Mouse (Mus musculus) forebrain, postnatal 0 days (tissue): Measurements from ENCODE around the gene Dpp6. TPM values are rescaled to one million over a fixed set of nuclear protein-coding genes. Genes with fewer than 3 reads are reported as not detected.

ENCODE experiments used
- ATAC-seq: fragments of 200-750 bp; cut with Nextera tagmentation; 2 replicates; pipeline ENCODE4 v1.8.0; 2017; ENCODE audit warnings: mild to moderate bottlenecking, moderate library complexity
- DNase-seq: peaks from one replicate; pipeline ENCODE4 v3.0.0-alpha.2; 2015
- H3K27ac ChIP-seq: fragments of 300-500 bp; sonication (generic); 2 replicates; pipeline ENCODE4 v1.5.1; 2014; ENCODE audit warnings: low read depth, mild to moderate bottlenecking, antibody characterized with exemption, low read length, moderate library complexity, mixed read lengths
- H3K27me3 ChIP-seq: fragments of 300-500 bp; sonication (generic); 2 replicates; pipeline ENCODE4 v1.6.1; 2014; ENCODE audit warnings: mild to moderate bottlenecking, low read length, mixed read lengths; ENCODE audit not compliant: insufficient read depth
- H3K36me3 ChIP-seq: fragments of 300-500 bp; sonication (generic); 2 replicates; pipeline ENCODE4 v1.6.1; 2014; ENCODE audit warnings: mild to moderate bottlenecking, moderate library complexity; ENCODE audit not compliant: insufficient read depth
- H3K4me1 ChIP-seq: fragments of 300-500 bp; sonication (generic); 2 replicates; pipeline ENCODE4 v1.6.1; 2014; ENCODE audit warnings: antibody characterized with exemption; ENCODE audit not compliant: insufficient read depth
- H3K4me2 ChIP-seq: fragments of 300-500 bp; sonication (generic); 2 replicates; pipeline ENCODE4 v1.6.1; 2014; ENCODE audit warnings: low read depth, mild to moderate bottlenecking, moderate library complexity
- H3K4me3 ChIP-seq: fragments of 300-500 bp; sonication (generic); 2 replicates; pipeline ENCODE4 v1.5.1; 2014; ENCODE audit warnings: low read depth, low read length, mixed read lengths
- H3K9ac ChIP-seq: fragments of 300-500 bp; sonication (generic); 2 replicates; pipeline ENCODE4 v1.6.1; 2014; ENCODE audit warnings: mild to moderate bottlenecking
- H3K9me3 ChIP-seq: fragments of 300-500 bp; sonication (generic); 2 replicates; pipeline ENCODE4 v1.6.1; 2016; ENCODE audit warnings: low read length
- CTCF ChIP-seq: sonication (generic); IDR thresholded peaks from 2 replicates; pipeline ENCODE4 v1.5.1; 2016; ENCODE audit warnings: antibody characterized with exemption, control low read depth, low read depth
- WGBS: fragments of 180-500 bp; shearing (Covaris S2); extraction: QIAGEN DNeasy Blood & Tissue Kit; methylation state at CpG from one replicate; pipeline ENCODE4 v1.1.7; 2014; 5-methylcytosine and 5-hydroxymethylcytosine counted together
- polyA plus RNA-seq: library from polyadenylated mRNA; unstranded; fragments of >200 nt; fragmentation: Nextera tagmentation; extraction: Ambion mirVana; gene quantifications from 2 replicates; pipeline ENCODE4 v1.2.1, GENCODE M21; 2015
- total RNA-seq: library from RNA; depleted of rRNA; stranded (reverse); fragments of >200 nt; gene quantifications from 2 replicates; pipeline ENCODE4 v1.2.3, GENCODE M21; 2014

The Dpp6 gene
- total and polyA plus RNA-seq, 2 experiments from 2014 or later: 58.4 to 116 TPM

DNA sequence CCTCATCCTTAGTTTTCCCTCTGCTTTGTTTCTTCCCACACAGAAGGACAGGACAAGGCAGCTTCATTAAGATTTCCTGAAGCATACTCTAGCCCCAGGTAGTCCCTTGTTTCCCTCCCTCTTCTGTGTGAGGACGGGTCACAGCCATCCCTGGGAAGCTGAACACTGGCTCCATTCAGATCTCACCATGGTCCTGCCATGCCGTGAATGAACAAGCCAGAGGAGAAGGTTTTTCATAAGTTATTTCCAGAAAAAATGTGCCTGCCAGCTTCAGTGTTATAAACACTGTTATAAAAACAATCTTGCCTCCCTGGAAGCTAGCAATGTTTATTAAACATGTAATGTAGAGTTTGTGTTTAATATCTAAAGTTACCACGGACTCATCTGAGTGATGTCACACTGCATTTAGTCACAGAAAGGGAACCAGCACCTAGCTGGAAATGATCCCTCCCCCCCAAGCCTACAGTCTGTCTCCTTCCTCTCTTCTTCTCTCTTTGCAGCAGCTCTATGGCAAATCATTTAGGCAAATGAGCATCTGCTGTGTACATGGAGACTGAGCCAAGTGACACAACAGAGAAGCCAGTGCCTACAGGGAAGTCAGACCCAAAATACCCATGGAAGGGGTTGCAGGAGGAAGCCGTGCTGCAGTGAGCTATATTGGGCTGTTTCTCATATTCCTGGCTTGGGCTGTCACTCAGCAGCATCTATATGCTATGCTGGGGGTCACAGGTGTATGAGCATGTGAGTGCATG, 128.3 kb downstream of the Dpp6 start:
- WGBS: 29% methylated on average over 4 of the region's 4 CpGs
- H3K4me1 ChIP-seq: no peaks in the 10 kb centered on the region; the same call in 1 of the 2 replicates
- H3K9me3 ChIP-seq: no peaks in the 10 kb centered on the region
- H3K27ac ChIP-seq: no peak overlapping the region
- DNase-seq: peak; percentile 80
- no peak overlapping the region for H3K4me3 ChIP-seq
- H3K4me2 ChIP-seq: no peak overlapping the region
- H3K27me3 ChIP-seq: peaks cover 6% of the 10 kb centered on the region
- H3K9ac ChIP-seq: no peak overlapping the region
- H3K36me3 ChIP-seq: no peaks in the 10 kb centered on the region
- TF ChIP-seq CTCF: no peak
- peak; percentile 96 for ATAC-seq

DNA sequence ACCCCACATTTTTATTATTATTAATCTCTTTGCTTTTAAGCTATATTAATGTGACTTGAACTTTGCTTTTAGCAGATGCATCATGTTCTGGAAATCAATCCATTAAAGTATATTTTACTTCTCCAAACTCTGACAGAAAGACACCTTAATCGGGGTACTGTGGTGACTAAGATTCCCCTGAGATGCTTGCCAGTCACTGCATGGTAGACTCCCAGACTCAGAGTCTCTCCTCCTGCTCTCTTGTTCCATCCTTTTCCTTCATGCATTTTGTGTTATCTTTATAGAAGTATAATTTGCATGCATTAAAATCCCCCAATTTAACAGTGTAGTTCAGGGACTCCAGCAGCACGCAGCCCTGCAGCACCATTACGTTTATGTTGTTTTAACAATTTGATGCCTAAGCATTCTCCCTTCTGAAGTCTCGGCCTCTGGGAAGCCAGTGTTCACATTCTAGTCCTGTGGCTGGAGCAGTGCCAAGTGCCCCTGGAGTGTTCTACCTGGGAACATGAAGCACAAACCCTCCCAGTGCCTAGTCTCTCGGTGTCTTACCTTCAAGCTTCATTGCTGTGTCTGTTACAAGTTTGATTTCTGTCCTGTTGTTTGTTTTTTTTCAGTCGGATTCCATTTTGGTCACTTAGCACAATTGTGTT, 153.1 kb downstream of the Dpp6 start:
- H3K4me3 ChIP-seq: no peak overlapping the region
- no peak overlapping the region for H3K9ac ChIP-seq
- TF ChIP-seq CTCF: no peak
- peak; percentile 62; the same call in 1 of the 2 replicates for ATAC-seq
- no peaks in the 10 kb centered on the region for H3K9me3 ChIP-seq
- no peak overlapping the region for H3K27ac ChIP-seq
- H3K36me3 ChIP-seq: no peaks in the 10 kb centered on the region
- no peaks in the 10 kb centered on the region for H3K4me1 ChIP-seq
- H3K4me2 ChIP-seq: no peak overlapping the region
- no peaks in the 10 kb centered on the region for H3K27me3 ChIP-seq
- 63% methylated on average over 6 of the region's 6 CpGs for WGBS
- DNase-seq: no peak

DNA sequence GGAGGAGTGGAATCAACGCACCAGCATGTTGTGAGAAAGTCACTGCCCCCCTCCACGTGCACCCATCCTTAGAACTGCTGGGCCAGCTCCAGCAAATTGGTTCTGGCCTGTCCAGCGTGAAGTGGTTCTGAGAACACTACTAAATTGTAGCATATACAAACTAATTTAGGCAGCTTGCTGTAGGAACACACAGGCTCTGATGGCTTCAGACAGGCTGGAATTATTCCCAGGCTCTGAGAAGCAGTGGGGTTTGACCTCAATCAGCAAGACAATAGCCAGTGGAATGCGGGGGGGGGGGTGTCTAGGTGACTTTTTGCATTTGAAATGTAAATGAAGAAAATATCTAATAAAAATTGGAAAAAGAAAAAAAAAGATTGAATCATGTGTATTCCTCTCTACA, 156.2 kb downstream of the Dpp6 start:
- ATAC-seq: no peak
- 15% methylated on average over 4 of the region's 4 CpGs for WGBS

DNA sequence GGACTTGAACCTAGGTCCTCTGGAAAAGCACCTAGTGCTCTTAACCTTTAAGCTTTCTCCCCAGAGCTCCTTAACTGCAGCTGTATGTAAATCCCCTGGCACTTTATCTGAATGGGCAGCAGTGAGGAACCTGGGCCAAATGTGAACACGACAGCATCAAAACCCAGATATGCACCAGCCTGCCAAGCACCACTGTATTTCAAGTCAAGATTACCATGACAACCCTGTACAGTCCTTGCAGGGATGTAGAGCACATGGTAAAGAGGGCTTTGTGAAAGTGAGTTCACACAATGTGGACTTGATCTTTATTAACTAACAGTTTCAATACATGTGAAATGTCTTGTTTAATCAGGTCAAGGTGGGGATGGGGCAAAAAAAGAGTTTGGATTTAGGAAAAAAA, 162.3 kb downstream of the Dpp6 start:
- H3K9me3 ChIP-seq: no peaks in the 10 kb centered on the region
- no peak overlapping the region for H3K9ac ChIP-seq
- H3K4me1 ChIP-seq: no peaks in the 10 kb centered on the region
- WGBS: 9% methylated on average over 1 of the region's 1 CpGs
- H3K4me2 ChIP-seq: no peak overlapping the region
- no peak for TF ChIP-seq CTCF
- peak; percentile 18 for DNase-seq
- ATAC-seq: peak; percentile 76
- no peaks in the 10 kb centered on the region for H3K36me3 ChIP-seq
- H3K27ac ChIP-seq: no peak overlapping the region
- H3K27me3 ChIP-seq: no peaks in the 10 kb centered on the region
- H3K4me3 ChIP-seq: no peak overlapping the region

More for the DNA sequence above, 156.2 kb downstream of the Dpp6 start:
- no peak overlapping the region for H3K4me2 ChIP-seq
- H3K9me3 ChIP-seq: no peaks in the 10 kb centered on the region
- no peak for DNase-seq
- H3K27me3 ChIP-seq: no peaks in the 10 kb centered on the region
- H3K36me3 ChIP-seq: no peaks in the 10 kb centered on the region
- no peak for TF ChIP-seq CTCF
- H3K4me1 ChIP-seq: no peaks in the 10 kb centered on the region
- no peak overlapping the region for H3K4me3 ChIP-seq
- H3K9ac ChIP-seq: no peak overlapping the region
- no peak overlapping the region for H3K27ac ChIP-seq

DNA sequence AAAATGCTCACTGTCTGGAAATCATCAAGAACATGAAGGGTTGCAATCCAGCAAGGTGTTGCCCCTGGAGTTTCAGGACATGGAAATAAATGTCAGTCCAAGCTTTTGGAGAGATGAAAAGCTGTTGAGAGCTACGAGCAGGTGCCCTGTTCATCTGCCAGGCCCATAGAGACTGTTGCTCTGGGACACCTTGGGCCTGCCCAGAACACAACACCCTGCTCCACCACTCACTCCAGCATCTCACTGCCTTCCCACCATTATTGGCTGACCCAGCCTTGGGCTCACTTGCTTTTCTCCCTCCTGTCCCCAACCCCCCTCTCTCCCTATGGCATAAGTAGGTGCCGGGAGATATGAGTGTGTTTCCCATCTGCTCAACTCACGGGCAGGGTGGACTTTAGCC, 162.8 kb downstream of the Dpp6 start:
- WGBS: 60% methylated on average over 3 of the region's 3 CpGs
- Histone ChIP-seq H3K4me3 (no peak overlapping the region), H3K4me2 (no peak overlapping the region), H3K27ac (no peak overlapping the region), H3K9ac (no peak overlapping the region), H3K36me3 (no peaks in the 10 kb centered on the region), H3K27me3 (no peaks in the 10 kb centered on the region), H3K9me3 (no peaks in the 10 kb centered on the region), H3K4me1 (no peaks in the 10 kb centered on the region)
- DNase-seq: no peak
- TF ChIP-seq CTCF: no peak
- peak; percentile 23; the same call in 1 of the 2 replicates for ATAC-seq

DNA sequence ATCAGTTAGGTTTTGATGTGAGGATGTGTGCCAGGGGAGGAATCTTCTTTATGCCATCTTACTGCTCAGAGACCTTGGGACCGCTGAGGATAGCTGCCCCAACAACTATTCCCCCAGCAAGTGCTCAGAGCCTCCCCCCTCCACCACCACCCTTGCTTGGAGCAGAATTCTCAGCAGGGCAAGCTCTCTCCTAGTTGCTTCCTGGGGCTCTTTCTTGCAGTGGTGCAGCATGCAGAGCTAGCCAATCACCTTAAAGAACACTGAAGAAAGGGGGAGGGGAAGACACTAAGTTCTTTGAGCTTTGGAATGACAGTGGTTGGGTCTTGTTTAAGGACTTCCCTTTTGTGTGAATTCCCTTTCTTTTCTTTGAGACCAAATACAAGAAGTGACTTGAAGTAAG, 168.1 kb downstream of the Dpp6 start:
- Histone ChIP-seq H3K4me1 (no peaks in the 10 kb centered on the region), H3K4me3 (no peak overlapping the region), H3K36me3 (no peaks in the 10 kb centered on the region), H3K27ac (no peak overlapping the region), H3K9me3 (no peaks in the 10 kb centered on the region), H3K4me2 (no peak overlapping the region), H3K9ac (no peak overlapping the region), H3K27me3 (no peaks in the 10 kb centered on the region)
- ATAC-seq (no peak), DNase-seq (no peak)
- TF ChIP-seq CTCF: no peak
- 25% methylated on average over 1 of the region's 1 CpGs for WGBS

DNA sequence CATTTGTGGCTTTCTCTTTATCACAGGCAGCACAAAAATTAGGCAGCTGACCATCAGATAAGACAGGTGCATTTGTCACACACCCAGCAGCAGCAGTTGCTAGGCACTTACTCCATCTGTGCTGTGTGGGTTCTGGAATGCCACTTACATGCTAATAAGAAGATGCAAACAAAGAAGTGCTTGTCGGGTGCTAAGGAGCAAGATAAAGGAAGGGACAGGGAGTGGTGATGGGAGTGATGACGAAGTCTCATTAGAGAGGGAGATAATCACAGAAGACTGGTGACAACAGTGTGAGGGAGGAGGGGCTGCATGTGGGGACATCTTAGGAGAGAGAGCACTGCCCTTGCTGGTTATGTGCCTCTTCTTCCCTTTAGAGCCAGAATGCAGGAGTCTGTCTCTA, 174.6 kb downstream of the Dpp6 start:
- WGBS: 3% methylated on average over 2 of the region's 2 CpGs
- ATAC-seq: peak; percentile 91

More for the DNA sequence above, 174.6 kb downstream of the Dpp6 start:
- DNase-seq: peak; percentile 25
- Histone ChIP-seq H3K4me2 (no peak overlapping the region), H3K9ac (no peak overlapping the region), H3K27ac (no peak overlapping the region), H3K36me3 (no peaks in the 10 kb centered on the region), H3K4me3 (no peak overlapping the region), H3K4me1 (no peaks in the 10 kb centered on the region), H3K9me3 (no peaks in the 10 kb centered on the region), H3K27me3 (no peaks in the 10 kb centered on the region)
- TF ChIP-seq CTCF: no peak
